Mouse (Mus musculus) hindbrain, embryonic 11.5 days (tissue): ENCODE results near the gene Wbp1. TPM values are rescaled to one million over a fixed set of nuclear protein-coding genes. Genes with fewer than 3 reads are reported as not detected.

Experiments used
- ATAC-seq: fragments of 200-750 bp; cut with Nextera tagmentation; 2 replicates; pipeline ENCODE4 v1.8.0; 2017; ENCODE audit warnings: mild to moderate bottlenecking, moderate TSS enrichment, moderate library complexity; ENCODE audit not compliant: low FRiP score
- DNase-seq: peaks from one replicate; pipeline ENCODE4 v3.0.0-alpha.2; 2015; ENCODE audit warnings: low spot score
- H3K27ac ChIP-seq: fragments of 300-500 bp; sonication (generic); 2 replicates; pipeline ENCODE4 v1.5.1; 2014; ENCODE audit warnings: mild to moderate bottlenecking, low read depth, low read length
- H3K27me3 ChIP-seq: fragments of 300-500 bp; sonication (generic); 2 replicates; pipeline ENCODE4 v1.6.1; 2014; ENCODE audit warnings: mild to moderate bottlenecking, low read length, moderate library complexity, mixed read lengths; ENCODE audit not compliant: control insufficient read depth, insufficient read depth
- H3K36me3 ChIP-seq: fragments of 300-500 bp; sonication (generic); 2 replicates; pipeline ENCODE4 v1.6.1; 2014; ENCODE audit warnings: mild to moderate bottlenecking, low read length, moderate library complexity, mixed read lengths; ENCODE audit not compliant: control insufficient read depth, insufficient read depth
- H3K4me1 ChIP-seq: fragments of 300-500 bp; sonication (generic); replicated peaks from 2 replicates; pipeline ENCODE4 v1.6.1; 2014; ENCODE audit warnings: low read length, mixed read lengths; ENCODE audit not compliant: control insufficient read depth, insufficient read depth
- H3K4me2 ChIP-seq: fragments of 300-500 bp; sonication (generic); replicated peaks from 2 replicates; pipeline ENCODE4 v1.6.1; 2014; ENCODE audit warnings: mild to moderate bottlenecking, low read depth, low read length
- H3K4me3 ChIP-seq: fragments of 300-500 bp; sonication (generic); 2 replicates; pipeline ENCODE4 v1.5.1; 2014; ENCODE audit warnings: low read depth, low read length
- H3K9ac ChIP-seq: fragments of 300-500 bp; sonication (generic); 2 replicates; pipeline ENCODE4 v1.6.1; 2014; ENCODE audit warnings: low read depth, low read length
- H3K9me3 ChIP-seq: fragments of 300-500 bp; sonication (generic); 2 replicates; pipeline ENCODE4 v1.6.1; 2016; ENCODE audit warnings: low read length; ENCODE audit not compliant: control insufficient read depth
- WGBS: fragments of 180-500 bp; shearing (Covaris S2); extraction: QIAGEN DNeasy Blood & Tissue Kit; methylation state at CpG from one replicate; pipeline ENCODE4 v1.1.7; 2014; 5-methylcytosine and 5-hydroxymethylcytosine counted together
- polyA plus RNA-seq: library from polyadenylated mRNA; unstranded; fragments of >200 nt; fragmentation: Nextera tagmentation; extraction: Ambion mirVana; gene quantifications from 2 replicates; pipeline ENCODE4 v1.2.1, GENCODE M21; 2014

Gene Wbp1
- polyA plus RNA-seq, 1 experiment from 2014 or later, result 179 TPM

DNA sequence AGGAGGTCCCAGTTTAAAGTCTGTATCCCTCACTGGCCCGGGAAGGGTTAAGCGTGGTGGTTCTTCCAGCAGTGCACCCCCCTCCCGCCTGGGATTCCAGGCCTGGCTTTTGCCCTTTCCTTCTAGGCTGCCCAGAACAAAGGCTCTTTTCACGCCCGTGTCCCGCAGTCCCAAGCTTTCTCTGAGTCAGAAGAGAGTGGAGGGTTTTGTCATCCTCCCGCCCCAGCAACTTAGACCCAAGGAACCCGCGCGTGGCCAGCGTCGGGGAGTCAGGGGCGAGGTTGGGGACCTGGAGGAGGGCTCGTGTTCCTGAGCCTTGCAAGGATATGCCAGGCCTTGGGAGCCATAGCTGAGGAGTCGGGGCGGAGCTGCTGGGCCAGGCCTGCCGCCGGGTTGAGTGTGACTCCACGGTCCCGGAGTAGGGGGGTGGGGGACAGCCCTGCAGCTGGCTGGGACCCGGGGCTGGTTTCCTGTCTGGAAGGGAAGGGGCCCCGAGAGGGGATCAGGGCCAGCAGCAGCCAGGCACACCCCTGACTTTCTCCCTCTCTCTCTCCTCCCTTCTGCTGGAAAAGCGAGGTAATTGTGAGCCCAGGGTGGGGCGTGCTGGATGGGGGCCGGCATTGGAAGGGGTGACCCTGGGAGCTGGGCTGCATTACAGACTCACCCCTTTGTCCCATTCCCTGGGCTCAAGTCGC, 15.7 kb upstream of the Wbp1 start:
- Histone ChIP-seq H3K4me1 (peaks cover 12% of the 10 kb centered on the region), H3K4me3 (peak overlapping the region; percentile 62), H3K27ac (peak overlapping the region; percentile 99), H3K4me2 (peak overlapping the region; percentile 87), H3K9me3 (no peaks in the 10 kb centered on the region), H3K36me3 (no peaks in the 10 kb centered on the region), H3K27me3 (no peaks in the 10 kb centered on the region; the same call in 1 of the 2 replicates), H3K9ac (peak overlapping the region; percentile 96)
- WGBS, result under 1% methylated on average over 26 of the region's 26 CpGs
- ATAC-seq (peak; percentile 83), DNase-seq (peak; percentile 89)

DNA sequence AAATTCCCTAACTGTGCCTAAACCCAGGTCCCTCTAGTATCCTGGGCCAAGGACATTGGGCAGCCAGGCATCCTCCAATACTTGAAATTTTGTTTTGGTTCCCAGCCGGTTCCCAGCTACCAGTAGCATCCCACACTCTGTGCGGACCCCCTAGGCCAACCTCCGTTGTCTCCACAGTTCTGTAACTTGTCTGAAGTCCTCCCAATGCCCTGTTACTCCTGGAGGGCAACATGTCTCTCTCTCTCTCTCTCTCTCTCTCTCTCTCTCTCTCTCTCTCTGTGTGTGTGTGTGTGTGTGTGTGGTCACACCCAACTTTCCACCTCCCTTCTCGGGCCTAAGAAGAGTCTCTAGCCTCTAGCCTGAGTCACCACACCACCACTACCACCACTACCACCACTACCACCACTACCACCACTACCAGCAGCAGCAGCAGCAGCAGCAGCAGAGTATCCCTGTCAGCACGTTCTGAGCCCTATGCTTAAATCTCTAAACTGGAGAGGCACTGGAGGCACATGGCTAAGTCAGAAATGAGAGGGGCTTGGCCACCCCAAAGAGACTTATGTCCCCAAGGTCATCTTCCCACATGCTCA, 15.0 kb upstream of the Wbp1 start:
- 15% methylated on average over 5 of the region's 5 CpGs for WGBS
- no peak; the same call in 1 of the 2 replicates for ATAC-seq

DNA sequence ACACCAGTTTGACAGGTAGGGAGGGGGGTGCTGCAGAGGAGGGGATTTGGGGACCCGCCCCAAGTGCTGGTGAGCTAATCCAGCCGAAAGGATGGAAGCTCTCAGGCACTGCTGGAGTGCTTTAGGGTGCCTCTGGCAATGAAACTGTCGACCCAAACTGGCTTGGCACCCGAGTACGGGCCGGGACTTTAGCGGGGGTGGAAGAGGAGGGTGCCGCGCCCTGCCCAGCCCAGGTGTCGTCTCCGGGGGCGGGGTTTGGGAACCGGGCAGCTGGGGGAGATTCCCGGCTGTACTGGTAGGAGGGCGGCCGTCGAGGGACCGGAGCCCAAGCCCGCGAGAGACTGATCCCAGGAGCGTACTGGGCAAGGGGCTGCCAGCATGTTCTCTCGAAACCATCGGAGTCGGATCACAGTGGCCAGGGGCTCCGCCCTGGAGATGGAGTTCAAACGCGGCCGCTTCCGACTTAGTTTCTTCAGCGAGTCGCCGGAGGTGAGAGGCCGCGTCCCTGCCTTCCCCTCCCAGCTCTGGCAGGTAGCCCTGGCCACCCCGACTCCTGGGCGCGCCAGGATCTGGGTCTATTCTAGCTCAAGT, 14.3 kb upstream of the Wbp1 start:
- Histone ChIP-seq H3K4me2 (peak overlapping the region; percentile 87), H3K4me3 (peak overlapping the region; percentile 62), H3K9ac (peak overlapping the region; percentile 53; the same call in 1 of the 2 replicates), H3K4me1 (peaks cover 9% of the 10 kb centered on the region; the same call in 1 of the 2 replicates), H3K27ac (no peak overlapping the region), H3K36me3 (no peaks in the 10 kb centered on the region), H3K27me3 (no peaks in the 10 kb centered on the region), H3K9me3 (no peaks in the 10 kb centered on the region)
- WGBS, result 6% methylated on average over 37 of the region's 37 CpGs
- no peak for ATAC-seq
- DNase-seq, result peak; percentile 37

More for the DNA sequence above, 15.0 kb upstream of the Wbp1 start:
- Histone ChIP-seq H3K27me3 (no peaks in the 10 kb centered on the region; the same call in 1 of the 2 replicates), H3K4me2 (peak overlapping the region; percentile 87), H3K4me3 (peak overlapping the region; percentile 62), H3K9me3 (no peaks in the 10 kb centered on the region), H3K36me3 (no peaks in the 10 kb centered on the region), H3K9ac (peak overlapping the region; percentile 96), H3K4me1 (peaks cover 9% of the 10 kb centered on the region; the same call in 1 of the 2 replicates), H3K27ac (peak overlapping the region; percentile 99)
- DNase-seq, result no peak

DNA sequence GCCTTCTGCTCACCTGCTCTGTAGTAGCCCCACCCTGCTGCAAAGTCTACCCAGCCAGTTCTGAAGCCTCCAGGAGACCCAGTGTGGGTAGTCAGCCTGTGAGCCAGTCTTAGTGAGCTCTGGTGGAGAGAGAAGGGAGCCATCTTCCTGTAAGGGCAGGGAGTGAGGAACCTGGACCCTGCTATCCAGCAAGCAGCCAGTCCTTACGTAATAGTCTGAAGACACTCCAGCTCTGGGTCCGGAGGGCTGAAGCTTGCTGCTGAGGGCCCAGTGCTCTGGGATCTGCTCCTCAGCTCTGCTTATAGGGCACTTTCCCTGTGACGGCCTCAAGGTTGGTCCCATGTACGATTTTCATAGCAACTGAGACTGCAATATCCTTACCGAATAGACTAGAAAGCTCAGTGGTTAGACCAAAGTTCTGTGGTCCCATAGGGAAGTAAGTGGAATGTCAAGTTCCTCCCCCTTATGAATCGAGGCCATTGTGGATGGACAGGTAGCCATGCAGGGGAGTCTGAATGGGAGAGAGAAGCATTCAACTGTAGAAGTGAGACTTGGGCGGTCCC, 13.7 kb upstream of the Wbp1 start, which contains the start of gene Rtkn:
Gene Rtkn, plus strand, starts transcription at position 513 of the 563 bp plus-strand sequence.
- 59% methylated on average over 7 of the region's 7 CpGs for WGBS
- H3K27ac ChIP-seq, result peak within 1 kb of the TSS; percentile 99; the same call in 1 of the 2 replicates

DNA sequence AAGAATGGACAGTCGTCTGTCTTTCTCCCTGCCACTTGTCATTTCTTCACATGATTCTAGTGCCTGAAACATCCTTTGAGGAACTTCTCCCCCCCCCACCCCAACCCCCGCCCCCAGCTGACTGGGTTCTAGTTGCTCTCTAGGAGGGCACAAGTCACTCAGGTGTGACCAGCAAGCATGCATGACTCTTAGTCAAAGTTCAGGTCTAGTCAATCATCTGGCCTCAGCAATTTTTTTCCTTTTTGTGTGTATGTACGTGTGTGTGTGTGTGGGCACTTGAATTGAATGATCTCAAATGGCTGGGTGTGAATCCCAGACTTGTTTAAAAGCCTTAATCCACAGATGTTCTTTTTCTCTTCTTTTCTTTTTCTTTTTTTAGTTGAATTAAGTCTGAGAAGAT, 12.9 kb upstream of the Wbp1 start:
- H3K36me3 ChIP-seq, result no peaks in the 10 kb centered on the region
- peaks cover 9% of the 10 kb centered on the region; the same call in 1 of the 2 replicates for H3K4me1 ChIP-seq
- no peaks in the 10 kb centered on the region for H3K9me3 ChIP-seq
- 68% methylated on average over 3 of the region's 3 CpGs for WGBS
- no peak overlapping the region for H3K9ac ChIP-seq
- H3K27me3 ChIP-seq, result no peaks in the 10 kb centered on the region
- ATAC-seq, result no peak
- no peak for DNase-seq
- H3K27ac ChIP-seq, result no peak overlapping the region
- H3K4me3 ChIP-seq, result no peak overlapping the region
- no peak overlapping the region for H3K4me2 ChIP-seq

More for the DNA sequence above, 13.7 kb upstream of the Wbp1 start, which contains the start of gene Rtkn:
- Histone ChIP-seq H3K4me2 (peak within 1 kb of the TSS; percentile 87), H3K9ac (peak within 1 kb of the TSS; percentile 53; the same call in 1 of the 2 replicates), H3K9me3 (no peaks in the 10 kb centered on the region), H3K4me1 (peaks cover 9% of the 10 kb centered on the region; the same call in 1 of the 2 replicates), H3K4me3 (peak within 1 kb of the TSS; percentile 62), H3K36me3 (no peaks in the 10 kb centered on the region), H3K27me3 (no peaks in the 10 kb centered on the region)
- ATAC-seq (no peak), DNase-seq (no peak)

DNA sequence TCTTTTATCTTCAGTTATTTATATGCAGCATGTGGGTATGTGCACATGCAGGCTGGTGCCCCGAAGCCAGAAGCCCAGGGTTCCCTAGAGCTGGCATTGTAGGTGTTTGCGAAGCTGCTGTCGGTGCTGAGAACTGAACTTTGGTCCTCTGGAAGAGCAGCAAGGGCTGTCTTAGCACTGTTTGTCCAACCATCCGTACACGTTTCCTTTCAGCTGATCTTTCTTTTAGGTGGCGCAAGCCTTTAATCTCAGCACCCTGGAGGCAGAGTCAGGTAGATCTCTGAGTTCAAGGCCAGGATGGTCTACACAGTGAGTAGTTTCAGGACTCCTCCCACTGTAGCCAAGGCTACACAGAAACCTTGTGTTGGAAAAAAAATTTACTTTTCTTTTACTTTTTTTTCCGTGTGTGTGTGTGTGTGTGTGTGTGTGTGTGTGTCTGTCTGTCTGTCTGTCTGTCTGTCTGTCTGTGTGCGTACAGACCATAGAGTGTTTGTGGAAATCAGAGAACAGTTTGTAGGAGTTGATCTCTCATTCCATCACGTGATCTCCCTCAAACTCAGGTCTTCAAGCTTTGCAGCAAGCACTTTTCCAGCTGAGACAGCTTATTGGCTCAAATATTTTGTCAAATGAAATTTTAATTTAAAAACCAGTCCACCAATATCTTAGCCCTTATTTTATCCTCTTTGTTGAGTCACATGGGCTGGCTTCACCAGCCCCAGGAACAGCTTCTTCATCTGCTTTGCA, 11.0 kb upstream of the Wbp1 start:
- Histone ChIP-seq H3K4me3 (no peak overlapping the region), H3K4me2 (no peak overlapping the region), H3K4me1 (peaks cover 6% of the 10 kb centered on the region; the same call in 1 of the 2 replicates), H3K36me3 (no peaks in the 10 kb centered on the region), H3K27me3 (no peaks in the 10 kb centered on the region), H3K27ac (no peak overlapping the region), H3K9me3 (no peaks in the 10 kb centered on the region), H3K9ac (no peak overlapping the region)
- 88% methylated on average over 9 of the region's 9 CpGs for WGBS
- ATAC-seq (no peak), DNase-seq (no peak)

DNA sequence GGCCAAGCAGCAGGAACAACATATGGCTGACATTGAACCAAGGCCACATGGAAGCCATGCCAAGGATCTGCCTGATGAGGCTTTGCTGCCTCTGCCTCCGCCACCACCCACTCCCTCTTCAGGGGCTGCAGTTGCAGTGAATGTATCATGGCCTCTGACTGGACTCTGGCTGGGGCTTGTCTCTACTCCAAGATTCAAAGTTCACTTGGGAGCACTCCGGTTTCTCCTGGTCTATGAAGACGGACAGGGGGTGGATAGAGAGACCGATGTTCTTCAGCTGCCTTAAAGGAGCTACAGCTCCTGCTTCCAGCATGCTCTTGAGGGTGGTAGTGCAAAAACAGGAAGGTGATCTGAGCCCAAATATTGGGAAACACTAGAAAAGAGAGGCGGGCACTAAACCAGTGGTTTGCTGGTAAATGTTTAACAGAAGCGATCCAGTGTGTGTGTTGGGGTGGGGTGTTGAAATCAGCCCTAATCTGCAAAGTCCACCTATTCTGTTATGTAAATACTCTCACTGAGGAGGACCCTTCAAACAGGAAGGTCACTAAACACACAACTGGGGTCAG, 10.2 kb upstream of the Wbp1 start:
- Histone ChIP-seq H3K9ac (no peak overlapping the region), H3K4me2 (no peak overlapping the region), H3K36me3 (no peaks in the 10 kb centered on the region), H3K4me3 (no peak overlapping the region), H3K4me1 (peaks cover 6% of the 10 kb centered on the region; the same call in 1 of the 2 replicates), H3K27ac (no peak overlapping the region), H3K9me3 (no peaks in the 10 kb centered on the region), H3K27me3 (no peaks in the 10 kb centered on the region)
- ATAC-seq (no peak), DNase-seq (no peak)
- WGBS, result 76% methylated on average over 6 of the region's 6 CpGs

DNA sequence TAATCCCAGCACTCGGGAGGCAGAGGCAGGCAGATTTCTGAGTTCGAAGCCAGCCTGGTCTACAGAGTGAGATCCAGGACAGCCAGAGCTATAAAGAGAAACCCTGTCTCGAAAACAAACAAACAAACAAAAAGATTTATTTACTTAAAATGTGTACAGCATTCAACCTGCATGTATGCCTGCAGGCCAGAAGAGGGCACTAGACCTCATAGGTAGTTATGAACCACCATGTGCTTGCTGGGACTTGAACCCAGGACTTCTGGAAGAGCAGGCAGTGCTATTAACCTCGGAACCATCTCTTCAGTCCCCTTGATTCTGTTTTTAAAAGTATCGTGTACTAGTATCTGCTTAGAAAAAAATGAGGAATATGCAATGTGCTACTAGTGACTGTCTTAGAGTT, 6.1 kb upstream of the Wbp1 start:
- H3K36me3 ChIP-seq, result no peaks in the 10 kb centered on the region
- H3K4me1 ChIP-seq, result peaks cover 11% of the 10 kb centered on the region
- no peaks in the 10 kb centered on the region for H3K9me3 ChIP-seq
- DNase-seq, result no peak
- no peak for ATAC-seq
- no peaks in the 10 kb centered on the region for H3K27me3 ChIP-seq
- no peak overlapping the region for H3K4me2 ChIP-seq
- no peak overlapping the region for H3K4me3 ChIP-seq
- 97% methylated on average over 5 of the region's 5 CpGs for WGBS
- no peak overlapping the region for H3K9ac ChIP-seq
- no peak overlapping the region for H3K27ac ChIP-seq
